Mouse (Mus musculus): Measurements from ENCODE around the gene Gm13697. TPM values are rescaled to one million over a fixed set of nuclear protein-coding genes. Genes with fewer than 3 reads are reported as not detected.

The Gm13697 gene
- polyA plus RNA-seq, 1 experiment from 2014 or later: not detected

Other genes with a start within 250 kb of the Gm13697 start
- 5.4 and 6.4 TPM in 2 replicates for gene Fam171b, start 172.1 kb upstream of the Gm13697 start, polyA plus RNA-seq (2015; fragmentation: Nextera tagmentation; extraction: Ambion mirVana)
- not detected in 2 replicates for gene Zswim2, start 43.5 kb upstream of the Gm13697 start, polyA plus RNA-seq (2015; fragmentation: Nextera tagmentation; extraction: Ambion mirVana)
- gene Gm13698, start 29.1 kb upstream of the Gm13697 start, polyA plus RNA-seq (2015; fragmentation: Nextera tagmentation; extraction: Ambion mirVana): not detected in 2 replicates
- gene Gm13693, start 23.2 kb upstream of the Gm13697 start, polyA plus RNA-seq (2015; fragmentation: Nextera tagmentation; extraction: Ambion mirVana): not detected in 2 replicates
- gene Gm13695, start 17.4 kb upstream of the Gm13697 start, polyA plus RNA-seq (2015; fragmentation: Nextera tagmentation; extraction: Ambion mirVana): not detected in 2 replicates
- not detected in 2 replicates for gene Gm13696, start 11.6 kb upstream of the Gm13697 start, polyA plus RNA-seq (2015; fragmentation: Nextera tagmentation; extraction: Ambion mirVana)
- gene Gm13694, start 5.8 kb upstream of the Gm13697 start, polyA plus RNA-seq (2015; fragmentation: Nextera tagmentation; extraction: Ambion mirVana): not detected in 2 replicates
- gene Gm13691, start 5.8 kb downstream of the Gm13697 start, polyA plus RNA-seq (2015; fragmentation: Nextera tagmentation; extraction: Ambion mirVana): not detected in 2 replicates